Mouse (Mus musculus) hindbrain, postnatal 0 days (tissue): ENCODE measurements at regions not wholly inside any gene's neighbourhood (a gene's known extent, or its start where the extent isn't known, plus 50 kb on each side); places are given as distances from the start of the nearest gene placed in this dataset.

ENCODE experiments used
- ATAC-seq: fragments of 200-750 bp; cut with Nextera tagmentation; 2 replicates; pipeline ENCODE4 v1.8.0; 2017; ENCODE audit warnings: mild to moderate bottlenecking, moderate TSS enrichment, moderate library complexity
- DNase-seq: peaks from one replicate; pipeline ENCODE4 v3.0.0-alpha.2; 2015; ENCODE audit warnings: low spot score
- H3K27ac ChIP-seq: fragments of 300-500 bp; sonication (generic); 2 replicates; pipeline ENCODE4 v1.5.1; 2014; ENCODE audit warnings: mild to moderate bottlenecking
- H3K27me3 ChIP-seq: fragments of 300-500 bp; sonication (generic); 2 replicates; pipeline ENCODE4 v1.6.1; 2014; ENCODE audit warnings: low read length, mixed read lengths; ENCODE audit not compliant: insufficient read depth
- H3K36me3 ChIP-seq: fragments of 300-500 bp; sonication (generic); 2 replicates; pipeline ENCODE4 v1.6.1; 2014; ENCODE audit warnings: low read length, mixed read lengths; ENCODE audit not compliant: insufficient read depth
- H3K4me1 ChIP-seq: fragments of 300-500 bp; sonication (generic); 2 replicates; pipeline ENCODE4 v1.6.1; 2014; ENCODE audit warnings: antibody characterized with exemption, low read length, mixed read lengths; ENCODE audit not compliant: insufficient read depth
- H3K4me2 ChIP-seq: fragments of 300-500 bp; sonication (generic); 2 replicates; pipeline ENCODE4 v1.6.1; 2014; ENCODE audit warnings: low read depth, mild to moderate bottlenecking, low read length, moderate library complexity, mixed read lengths
- H3K4me3 ChIP-seq: fragments of 300-500 bp; sonication (generic); 2 replicates; pipeline ENCODE4 v1.5.1; 2014; ENCODE audit warnings: low read length
- H3K9ac ChIP-seq: fragments of 300-500 bp; sonication (generic); replicated peaks from 2 replicates; pipeline ENCODE4 v1.6.1; 2014; ENCODE audit warnings: mild to moderate bottlenecking, low read length, moderate library complexity, mixed read lengths
- H3K9me3 ChIP-seq: fragments of 300-500 bp; sonication (generic); 2 replicates; pipeline ENCODE4 v1.6.1; 2016; ENCODE audit warnings: low read length, mixed read lengths
- CTCF ChIP-seq: IDR thresholded peaks from 2 replicates; pipeline ENCODE4 v1.5.1; 2016; ENCODE audit warnings: antibody characterized with exemption, control low read depth, low read depth
- WGBS: fragments of 180-500 bp; shearing (Covaris S2); extraction: QIAGEN DNeasy Blood & Tissue Kit; methylation state at CpG from one replicate; pipeline ENCODE4 v1.1.7; 2014; 5-methylcytosine and 5-hydroxymethylcytosine counted together

DNA sequence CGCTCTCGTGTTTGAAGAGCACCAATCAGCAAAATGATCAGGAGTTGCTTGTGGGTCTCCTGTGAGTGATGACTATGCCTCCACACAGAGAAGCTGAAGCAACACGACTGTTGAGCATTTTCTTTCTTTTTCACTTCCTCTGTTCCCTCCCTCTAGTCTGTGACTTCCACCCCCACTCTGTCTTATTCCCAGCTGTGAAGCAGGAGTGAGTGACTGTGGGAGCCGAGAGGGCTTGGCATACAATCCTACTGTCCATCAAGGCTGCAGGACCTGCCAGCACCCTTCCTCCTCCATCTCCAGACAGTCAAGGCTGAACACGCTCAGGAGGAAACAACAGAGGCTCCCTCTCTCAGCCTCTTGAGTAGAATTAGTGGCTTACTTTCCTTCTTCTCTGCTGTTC is 401.3 kb downstream of the Plcl1 start:
- 65% methylated on average over 5 of the region's 5 CpGs for WGBS
- Histone ChIP-seq H3K9ac (no peak overlapping the region), H3K27me3 (no peaks in the 10 kb centered on the region), H3K4me2 (no peak overlapping the region), H3K9me3 (no peaks in the 10 kb centered on the region), H3K27ac (no peak overlapping the region), H3K4me1 (no peaks in the 10 kb centered on the region; the same call in 1 of the 2 replicates), H3K36me3 (no peaks in the 10 kb centered on the region), H3K4me3 (no peak overlapping the region)
- no peak for TF ChIP-seq CTCF
- DNase-seq (no peak), ATAC-seq (no peak)

DNA sequence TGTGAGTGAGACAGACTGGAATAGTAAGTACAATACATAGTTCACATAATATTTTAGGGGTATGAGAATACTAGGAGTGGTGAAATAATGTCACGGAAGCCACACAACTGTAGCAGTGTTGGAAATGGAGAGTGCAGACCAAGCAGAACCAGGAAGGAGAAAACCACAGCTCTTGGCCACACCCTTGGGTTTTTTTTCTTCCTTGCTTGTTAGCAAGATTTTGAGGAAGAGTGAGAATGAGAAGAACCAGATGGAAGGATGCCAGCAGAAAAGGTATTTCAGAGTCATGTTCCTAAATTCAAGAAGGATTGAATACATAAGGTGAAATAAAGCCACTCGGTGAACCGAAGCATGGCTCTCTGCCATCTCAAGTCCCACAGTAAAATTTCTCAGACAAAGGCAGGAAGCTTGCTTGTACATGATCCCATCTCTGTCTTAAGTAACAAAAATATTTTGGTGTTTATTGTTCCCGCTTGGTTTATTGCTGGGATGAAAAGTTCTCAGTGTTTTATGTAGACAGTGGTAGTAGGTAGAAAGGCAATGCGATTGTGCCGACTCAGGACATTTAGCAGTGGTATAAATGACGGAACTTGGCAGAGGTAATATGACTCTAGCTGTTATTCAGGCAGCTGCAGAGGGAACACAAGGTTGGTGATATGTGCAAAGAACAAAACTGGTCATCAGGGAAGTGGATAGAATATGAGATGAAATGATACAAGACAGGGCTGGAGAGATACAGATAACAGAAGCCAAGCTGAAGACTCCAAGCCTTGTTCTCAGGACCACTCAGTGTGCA is 403.2 kb downstream of the Plcl1 start:
- ATAC-seq = no peak
- 80% methylated on average over 7 of the region's 7 CpGs for WGBS

DNA sequence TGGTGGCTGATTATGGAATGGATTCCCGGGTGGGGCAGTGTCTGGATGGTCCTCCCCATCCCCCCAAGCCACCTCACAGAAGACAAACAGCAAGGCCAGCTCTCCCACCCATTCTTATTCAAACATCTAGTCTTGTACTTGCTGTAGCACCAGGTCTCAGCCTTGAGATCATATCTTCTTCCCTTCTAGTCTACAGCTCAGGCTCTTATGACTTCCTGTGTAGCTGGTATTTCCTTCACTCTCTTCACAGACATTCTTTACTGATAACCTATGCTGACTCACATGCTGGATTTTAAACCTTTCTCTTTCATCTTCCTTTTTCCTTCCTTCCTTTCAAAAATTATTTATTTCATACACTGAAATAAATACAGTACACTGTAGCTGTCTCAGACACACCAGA is 406.8 kb downstream of the Plcl1 start:
- Histone ChIP-seq H3K9ac (no peak overlapping the region), H3K9me3 (no peaks in the 10 kb centered on the region), H3K4me3 (no peak overlapping the region), H3K27me3 (no peaks in the 10 kb centered on the region), H3K36me3 (no peaks in the 10 kb centered on the region), H3K4me1 (no peaks in the 10 kb centered on the region), H3K27ac (no peak overlapping the region), H3K4me2 (no peak overlapping the region)
- TF ChIP-seq CTCF = no peak
- ATAC-seq (no peak), DNase-seq (no peak)
- WGBS = 91% methylated on average over 1 of the region's 1 CpGs

More for the DNA sequence above, 403.2 kb downstream of the Plcl1 start:
- H3K4me1 ChIP-seq = no peaks in the 10 kb centered on the region; the same call in 1 of the 2 replicates
- no peak overlapping the region for H3K9ac ChIP-seq
- no peaks in the 10 kb centered on the region for H3K9me3 ChIP-seq
- no peak overlapping the region for H3K4me3 ChIP-seq
- H3K27ac ChIP-seq = no peak overlapping the region
- no peaks in the 10 kb centered on the region for H3K36me3 ChIP-seq
- no peak for TF ChIP-seq CTCF
- no peak for DNase-seq
- no peaks in the 10 kb centered on the region for H3K27me3 ChIP-seq
- H3K4me2 ChIP-seq = no peak overlapping the region

DNA sequence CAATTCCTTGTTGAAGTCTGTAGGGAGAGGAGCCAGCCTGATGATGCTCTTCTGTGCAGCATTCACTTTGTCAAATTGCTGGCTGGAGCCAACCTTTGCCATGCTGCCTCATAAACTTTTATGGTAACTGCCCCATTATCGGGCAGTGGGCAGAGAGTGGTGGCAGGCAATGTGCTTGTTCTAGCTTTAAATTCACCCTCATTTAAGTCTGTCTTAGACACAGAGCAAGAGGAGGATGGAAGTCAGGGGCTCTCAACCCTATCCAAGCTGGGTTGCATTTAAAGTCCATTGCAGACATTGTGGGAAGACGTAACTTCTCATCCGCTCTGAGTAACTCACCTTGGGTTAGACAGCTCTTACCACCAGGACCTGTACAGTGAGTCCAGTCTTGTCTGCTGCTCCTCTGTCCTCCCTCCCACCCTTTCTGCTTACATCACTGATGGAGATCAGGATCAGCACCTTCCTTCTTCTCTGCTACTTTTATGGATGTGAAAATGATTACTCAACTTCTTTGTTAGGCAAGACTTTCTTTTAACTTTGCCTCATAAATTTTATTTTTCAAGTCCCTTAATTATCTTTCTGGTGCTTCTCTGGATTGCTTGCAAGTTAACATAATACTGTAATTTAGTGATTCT is 415.3 kb downstream of the Plcl1 start:
- no peak for ATAC-seq
- no peaks in the 10 kb centered on the region for H3K36me3 ChIP-seq
- no peak overlapping the region for H3K9ac ChIP-seq
- H3K4me2 ChIP-seq = no peak overlapping the region
- H3K9me3 ChIP-seq = no peaks in the 10 kb centered on the region
- H3K27me3 ChIP-seq = no peaks in the 10 kb centered on the region
- DNase-seq = no peak
- no peak overlapping the region for H3K27ac ChIP-seq
- H3K4me1 ChIP-seq = no peaks in the 10 kb centered on the region
- no peak for TF ChIP-seq CTCF
- no peak overlapping the region for H3K4me3 ChIP-seq
- 99% methylated on average over 3 of the region's 3 CpGs for WGBS

DNA sequence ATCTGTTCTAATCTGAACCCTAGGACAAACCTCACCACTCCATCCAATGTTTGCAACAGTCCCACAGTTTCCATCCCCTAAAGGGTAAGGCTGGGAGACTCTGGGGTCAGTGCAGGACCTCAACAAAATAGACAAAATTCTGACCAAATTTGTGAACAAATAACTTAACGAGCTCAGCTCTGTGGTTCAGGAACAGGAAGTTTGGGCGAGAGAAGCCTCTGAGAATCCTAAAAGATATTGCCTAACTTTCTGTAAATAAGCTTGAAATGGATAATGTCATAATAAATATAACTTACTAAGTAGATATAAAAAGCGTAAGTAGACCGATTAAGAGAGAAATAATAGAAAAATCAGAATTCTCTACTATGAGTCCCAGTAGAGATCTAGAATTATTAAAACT is 416.9 kb downstream of the Plcl1 start:
- H3K9ac ChIP-seq = no peak overlapping the region
- no peak overlapping the region for H3K4me3 ChIP-seq
- DNase-seq (no peak), ATAC-seq (no peak)
- WGBS = 89% methylated on average over 4 of the region's 4 CpGs
- H3K9me3 ChIP-seq = no peaks in the 10 kb centered on the region
- no peaks in the 10 kb centered on the region for H3K36me3 ChIP-seq
- no peak for TF ChIP-seq CTCF
- no peak overlapping the region for H3K4me2 ChIP-seq
- H3K4me1 ChIP-seq = no peaks in the 10 kb centered on the region
- H3K27me3 ChIP-seq = no peaks in the 10 kb centered on the region
- no peak overlapping the region for H3K27ac ChIP-seq

DNA sequence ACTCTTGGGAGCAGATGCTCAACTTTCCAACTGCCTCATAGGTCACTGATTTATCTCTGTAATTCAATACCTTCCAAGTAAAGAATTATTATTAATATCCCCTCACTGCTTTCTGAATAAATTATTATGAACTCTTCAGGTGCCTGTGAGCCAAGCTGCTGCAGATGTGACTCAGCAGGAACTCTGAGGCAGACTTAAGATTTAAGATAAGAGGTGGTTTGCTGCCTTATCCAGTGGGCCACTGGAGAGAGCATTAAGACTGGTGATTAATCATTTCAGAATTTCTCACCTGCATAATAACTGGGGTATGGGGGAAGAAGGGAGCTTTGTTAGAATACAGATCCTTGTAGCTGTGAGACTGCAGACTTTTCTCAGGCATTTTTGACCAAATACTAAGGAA is 421.5 kb downstream of the Plcl1 start:
- no peaks in the 10 kb centered on the region for H3K27me3 ChIP-seq
- no peaks in the 10 kb centered on the region for H3K36me3 ChIP-seq
- no peak overlapping the region for H3K4me2 ChIP-seq
- DNase-seq (no peak), ATAC-seq (no peak)
- no peak for TF ChIP-seq CTCF
- H3K9me3 ChIP-seq = no peaks in the 10 kb centered on the region
- H3K27ac ChIP-seq = no peak overlapping the region
- H3K4me3 ChIP-seq = no peak overlapping the region
- H3K9ac ChIP-seq = no peak overlapping the region
- H3K4me1 ChIP-seq = no peaks in the 10 kb centered on the region

DNA sequence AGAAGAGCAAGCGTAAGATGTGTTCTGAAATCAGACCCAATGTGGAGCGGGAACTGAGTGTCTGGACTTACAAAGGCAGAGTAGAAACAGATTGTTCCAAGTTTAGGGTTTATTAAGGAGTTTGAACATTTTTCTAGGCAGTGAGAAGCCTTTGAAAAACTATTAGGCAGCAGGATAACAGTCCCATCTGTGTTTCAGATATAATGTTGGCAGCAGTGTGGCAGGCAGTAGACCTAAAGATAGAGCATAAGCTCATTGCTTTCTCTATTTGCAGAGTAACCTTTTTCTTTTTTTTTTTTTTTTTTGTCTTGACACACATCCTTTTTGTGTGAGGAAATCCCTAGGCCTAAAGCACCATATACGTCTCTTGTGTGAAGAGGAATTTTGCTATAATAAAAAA is 429.6 kb downstream of the Plcl1 start:
- no peaks in the 10 kb centered on the region for H3K4me1 ChIP-seq
- DNase-seq (no peak), ATAC-seq (no peak)
- 93% methylated on average over 3 of the region's 3 CpGs for WGBS
- H3K36me3 ChIP-seq = no peaks in the 10 kb centered on the region
- no peaks in the 10 kb centered on the region for H3K9me3 ChIP-seq
- H3K9ac ChIP-seq = no peak overlapping the region
- H3K4me3 ChIP-seq = no peak overlapping the region
- TF ChIP-seq CTCF = no peak
- H3K27ac ChIP-seq = no peak overlapping the region
- no peaks in the 10 kb centered on the region for H3K27me3 ChIP-seq
- no peak overlapping the region for H3K4me2 ChIP-seq
